Comparison of ENCODE assay signal across 18 mouse cellular contexts in genomic region chr7:130058267-130058666, GRCm38 (mm10).
DNase-seq lines count a peak whose midpoint lies in the region; ATAC-seq and TF ChIP-seq lines count a peak whose summit lies in the region.
"Had no signal": no experiment of that assay in that cellular context is flagged by ENCODE, and none has a peak within 500 bp of the region (broad histone marks: within the 10 kb centered on the region; RNA-seq: fewer than 3 reads in every experiment).

No protein-coding gene starts in this region.

- H3K9me3 ChIP-seq in forebrain, embryonic 14.5 days (replicated peaks; ENCODE audit: control insufficient read depth, low read length): no peaks in the 10 kb centered on the region
- H3K9me3 ChIP-seq in forebrain, postnatal 0 days (ENCODE audit: low read length): no peaks in the 10 kb centered on the region
- H3K9me3 ChIP-seq in kidney, embryonic 16.5 days (ENCODE audit: low read length): no peaks in the 10 kb centered on the region
- no peaks in the 10 kb centered on the region for H3K9me3 ChIP-seq in kidney, postnatal 0 days (replicated peaks; ENCODE audit: low read length)
- H3K9me3 ChIP-seq in limb, embryonic 15.5 days: no peaks in the 10 kb centered on the region
- H3K9me3 ChIP-seq: forebrain, embryonic 10.5 days; heart, embryonic 10.5 days; midbrain, embryonic 15.5 days; neural tube, embryonic 12.5 days had no signal

- no peak overlapping the region for H3K4me2 ChIP-seq in forebrain, embryonic 14.5 days (ENCODE audit: low read length)
- no peak overlapping the region for H3K4me2 ChIP-seq in forebrain, postnatal 0 days (ENCODE audit: low read depth)
- H3K4me2 ChIP-seq in kidney, embryonic 16.5 days (replicated peaks; ENCODE audit: low read depth, low read length): peak overlapping the region; percentile 41
- H3K4me2 ChIP-seq in kidney, postnatal 0 days (ENCODE audit: low read length): peak overlapping the region; percentile 32; the same call in 1 of the 2 replicates
- no peak overlapping the region for H3K4me2 ChIP-seq in limb, embryonic 15.5 days
- H3K4me2 ChIP-seq: midbrain, embryonic 15.5 days; neural tube, embryonic 12.5 days had no signal

- DNase-seq in forebrain, embryonic 14.5 days (ENCODE audit: low spot score): peak; percentile 14
- DNase-seq in forebrain, postnatal 0 days: no peak
- no peak for DNase-seq in kidney, adult 8-10 months
- peak; percentile 92 for DNase-seq in kidney, postnatal 0 days (ENCODE audit: low spot score)
- DNase-seq in layer of hippocampus, postnatal 10 days (ENCODE audit: low spot score in 2 of 2): no peak
- DNase-seq: adrenal gland, postnatal 25 days; cerebellum, adult 9-10 months; gastrocnemius, postnatal 36 days; thymus, postnatal 36 days had no signal

- WGBS in forebrain, embryonic 14.5 days: 79% methylated on average over 12 of the region's 12 CpGs
- WGBS in forebrain, postnatal 0 days: 74% methylated on average over 12 of the region's 12 CpGs
- WGBS in kidney, embryonic 16.5 days: 22% methylated on average over 12 of the region's 12 CpGs
- 21% methylated on average over 12 of the region's 12 CpGs for WGBS in kidney, postnatal 0 days
- WGBS in limb, embryonic 15.5 days: 57% methylated on average over 12 of the region's 12 CpGs

- no peak overlapping the region for H3K27ac ChIP-seq in forebrain, embryonic 14.5 days (ENCODE audit: low read depth, low read length)
- no peak overlapping the region for H3K27ac ChIP-seq in forebrain, postnatal 0 days (ENCODE audit: low read depth, low read length)
- peak overlapping the region; percentile 88 for H3K27ac ChIP-seq in kidney, embryonic 16.5 days (ENCODE audit: low read length)
- H3K27ac ChIP-seq in kidney, postnatal 0 days: 0 out of 2 replicates have a peak overlapping the region, but pooled peaks have one; percentile 3
- H3K27ac ChIP-seq in limb, embryonic 15.5 days: no peak overlapping the region
- H3K27ac ChIP-seq: forebrain, embryonic 10.5 days; heart, embryonic 10.5 days; macrophage; midbrain, embryonic 15.5 days; neural tube, embryonic 12.5 days had no signal

- no peak overlapping the region for H3K9ac ChIP-seq in forebrain, embryonic 14.5 days (ENCODE audit: low read length)
- no peak overlapping the region for H3K9ac ChIP-seq in forebrain, postnatal 0 days
- H3K9ac ChIP-seq in kidney, embryonic 16.5 days (replicated peaks; ENCODE audit: low read length): peak overlapping the region; percentile 32; the same call in 1 of the 2 replicates
- H3K9ac ChIP-seq in kidney, postnatal 0 days (ENCODE audit: low read depth, low read length): no peak overlapping the region
- H3K9ac ChIP-seq in limb, embryonic 15.5 days: no peak overlapping the region
- H3K9ac ChIP-seq: midbrain, embryonic 15.5 days; neural tube, embryonic 12.5 days had no signal

- no peaks in the 10 kb centered on the region for H3K36me3 ChIP-seq in forebrain, embryonic 14.5 days (ENCODE audit: control insufficient read depth, insufficient read depth, low read length)
- H3K36me3 ChIP-seq in forebrain, postnatal 0 days (ENCODE audit: insufficient read depth): no peaks in the 10 kb centered on the region
- no peaks in the 10 kb centered on the region for H3K36me3 ChIP-seq in kidney, embryonic 16.5 days (ENCODE audit: insufficient read depth, low read length)
- no peaks in the 10 kb centered on the region for H3K36me3 ChIP-seq in kidney, postnatal 0 days (ENCODE audit: insufficient read depth, low read length)
- H3K36me3 ChIP-seq in limb, embryonic 15.5 days: no peaks in the 10 kb centered on the region
- H3K36me3 ChIP-seq: forebrain, embryonic 10.5 days; heart, embryonic 10.5 days; midbrain, embryonic 15.5 days; neural tube, embryonic 12.5 days had no signal

- H3K4me1 ChIP-seq in forebrain, embryonic 14.5 days (ENCODE audit: control insufficient read depth, insufficient read depth, low read length): no peaks in the 10 kb centered on the region
- peaks cover 6% of the 10 kb centered on the region; the same call in 1 of the 2 replicates for H3K4me1 ChIP-seq in forebrain, postnatal 0 days (ENCODE audit: insufficient read depth)
- peaks cover 32% of the 10 kb centered on the region for H3K4me1 ChIP-seq in kidney, embryonic 16.5 days (ENCODE audit: insufficient read depth, low read length)
- H3K4me1 ChIP-seq in kidney, postnatal 0 days (replicated peaks; ENCODE audit: insufficient read depth, low read length): peaks cover 4% of the 10 kb centered on the region
- H3K4me1 ChIP-seq in limb, embryonic 15.5 days: peaks cover 29% of the 10 kb centered on the region; the same call in 1 of the 2 replicates
- H3K4me1 ChIP-seq: heart, embryonic 10.5 days; midbrain, embryonic 15.5 days; neural tube, embryonic 12.5 days had no signal

- H3K4me3 ChIP-seq in forebrain, embryonic 14.5 days (ENCODE audit: low read depth, low read length): no peak overlapping the region
- H3K4me3 ChIP-seq in forebrain, postnatal 0 days (ENCODE audit: low read depth, low read length): no peak overlapping the region
- H3K4me3 ChIP-seq in kidney, embryonic 16.5 days (ENCODE audit: low read length): no peak overlapping the region
- no peak overlapping the region for H3K4me3 ChIP-seq in kidney, postnatal 0 days (replicated peaks; ENCODE audit: low read depth, low read length)
- no peak overlapping the region for H3K4me3 ChIP-seq in limb, embryonic 15.5 days
- H3K4me3 ChIP-seq: forebrain, embryonic 10.5 days; heart, embryonic 10.5 days; midbrain, embryonic 15.5 days; neural tube, embryonic 12.5 days had no signal

- ATAC-seq in forebrain, embryonic 14.5 days: no peak
- no peak for ATAC-seq in forebrain, postnatal 0 days
- peak; percentile 93 for ATAC-seq in kidney, embryonic 16.5 days (ENCODE audit: low FRiP score, low TSS enrichment)
- peak; percentile 73; the same call in 1 of the 2 replicates for ATAC-seq in kidney, postnatal 0 days (replicated peaks; ENCODE audit: low FRiP score, low read depth)
- ATAC-seq in limb, embryonic 15.5 days (ENCODE audit: insufficient number of reproducible peaks, low FRiP score, low TSS enrichment, low read depth): 0 out of 2 replicates have a peak, but pooled peaks have one; percentile 35
- ATAC-seq: hindbrain, embryonic 16.5 days; intestine, embryonic 16.5 days; midbrain, embryonic 15.5 days had no signal

- no peak for TF ChIP-seq CTCF in forebrain, postnatal 0 days (IDR thresholded peaks at IDR 0.05; ENCODE audit: low read depth)
- no peak for TF ChIP-seq CTCF in kidney, postnatal 0 days (IDR thresholded peaks at IDR 0.05; ENCODE audit: low read depth)

- H3K27me3 ChIP-seq in forebrain, embryonic 14.5 days (replicated peaks; ENCODE audit: control insufficient read depth, insufficient read depth, low read length): no peaks in the 10 kb centered on the region
- no peaks in the 10 kb centered on the region for H3K27me3 ChIP-seq in forebrain, postnatal 0 days (ENCODE audit: insufficient read depth, low read length)
- H3K27me3 ChIP-seq in kidney, embryonic 16.5 days (ENCODE audit: insufficient read depth, low read length): no peaks in the 10 kb centered on the region
- H3K27me3 ChIP-seq in kidney, postnatal 0 days (ENCODE audit: insufficient read depth, low read length): no peaks in the 10 kb centered on the region
- H3K27me3 ChIP-seq in limb, embryonic 15.5 days: no peaks in the 10 kb centered on the region
- H3K27me3 ChIP-seq: midbrain, embryonic 15.5 days; neural tube, embryonic 12.5 days had no signal

Comparison
In these comparisons a context has a peak if more than half of its experiments do, and no peak if none do; other contexts are left out.
1. DNase-seq: peak in forebrain, embryonic 14.5 days (single experiment) and kidney, postnatal 0 days (single experiment); none in forebrain, postnatal 0 days (single experiment), kidney, adult 8-10 months (0 of 2) and layer of hippocampus, postnatal 10 days (0 of 2).
2. ATAC-seq: peak in kidney, embryonic 16.5 days (single experiment), kidney, postnatal 0 days (single experiment) and limb, embryonic 15.5 days (single experiment); none in forebrain, embryonic 14.5 days (single experiment) and forebrain, postnatal 0 days (single experiment).
3. H3K27ac ChIP-seq: peak in kidney, embryonic 16.5 days (single experiment) and kidney, postnatal 0 days (single experiment); none in forebrain, embryonic 14.5 days (single experiment), forebrain, postnatal 0 days (single experiment) and limb, embryonic 15.5 days (single experiment).
4. H3K4me2 ChIP-seq: peak in kidney, embryonic 16.5 days (single experiment) and kidney, postnatal 0 days (single experiment); none in forebrain, embryonic 14.5 days (single experiment), forebrain, postnatal 0 days (single experiment) and limb, embryonic 15.5 days (single experiment).